Mouse (Mus musculus) CH12.LX (cell line): ENCODE results near the gene Pnp2. TPM values are rescaled to one million over a fixed set of nuclear protein-coding genes. Genes with fewer than 3 reads are reported as not detected.

Source experiments
- DNase-seq: peaks from one replicate; pipeline ENCODE4 v3.0.0-alpha.2; 2013; ENCODE audit errors: extremely low read depth
- H3K27ac ChIP-seq: 2 replicates; pipeline ENCODE4 v1.5.1; 2012; ENCODE audit warnings: low read depth, mild to moderate bottlenecking, control low read depth, moderate library complexity; ENCODE audit not compliant: insufficient read depth
- H3K27me3 ChIP-seq: replicated peaks from 2 replicates; pipeline ENCODE3; 2012; ENCODE audit warnings: inconsistent platforms
- H3K36me3 ChIP-seq, 2 experiments: replicated peaks in 1 of 2; 2 replicates each; pipeline versions ENCODE3 to v1.6.1; 2012; ENCODE audit warnings: inconsistent platforms in 1 of 2, low read length in 1 of 2, mild to moderate bottlenecking in 1 of 2, mixed read lengths in 1 of 2, moderate library complexity in 1 of 2; ENCODE audit not compliant: control insufficient read depth in 1 of 2, insufficient read depth in 1 of 2
- H3K4me1 ChIP-seq, 2 experiments: 2 replicates each; pipeline ENCODE4 v1.6.1; 2012; ENCODE audit warnings: inconsistent platforms in 1 of 2, moderate library complexity in 1 of 2; ENCODE audit not compliant: insufficient read depth in 2 of 2, control insufficient read depth in 1 of 2
- H3K4me2 ChIP-seq: 2 replicates; pipeline ENCODE4 v1.6.1; 2012; ENCODE audit warnings: low read depth, mild to moderate bottlenecking, control low read depth; ENCODE audit not compliant: poor library complexity, insufficient read depth, severe bottlenecking
- H3K4me3 ChIP-seq, 3 experiments: fragments of 150-350 bp in 1 of 3; sonication (generic) in 1 of 3; replicated peaks in 1 of 3; 2 replicates each; pipeline versions ENCODE3 to v1.5.1; 2011 to 2012; ENCODE audit warnings: low read depth in 2 of 3, low read length in 2 of 3, mild to moderate bottlenecking in 2 of 3, moderate library complexity in 2 of 3, control low read depth in 1 of 3, improper control_type of control experiment in 1 of 3, inconsistent platforms in 1 of 3, mixed read lengths in 1 of 3; ENCODE audit not compliant: poor library complexity in 1 of 3
- H3K79me2 ChIP-seq: replicated peaks from 2 replicates; pipeline ENCODE4 v1.6.1; 2012; ENCODE audit warnings: mild to moderate bottlenecking, moderate library complexity; ENCODE audit not compliant: control insufficient read depth, poor library complexity, insufficient read depth, severe bottlenecking; ENCODE audit errors: extremely low read depth
- H3K9ac ChIP-seq: 2 replicates; pipeline ENCODE4 v1.6.1; 2012; ENCODE audit warnings: low read depth, mild to moderate bottlenecking, control low read depth, moderate library complexity; ENCODE audit not compliant: insufficient read depth
- H3K9me3 ChIP-seq: replicated peaks from 2 replicates; pipeline ENCODE3; 2012; ENCODE audit warnings: low read length, inconsistent platforms, mixed read lengths
- BHLHE40 ChIP-seq: IDR thresholded peaks from 2 replicates; pipeline ENCODE4 v1.6.1; 2011; ENCODE audit warnings: mild to moderate bottlenecking, low read depth, low read length, improper control_type of control experiment
- EP300 ChIP-seq: IDR thresholded peaks from 2 replicates; pipeline ENCODE4 v1.6.1; 2011; ENCODE audit warnings: low read length, improper control_type of control experiment
- ETS1 ChIP-seq: conservative IDR thresholded peaks from 2 replicates; pipeline ENCODE4 v1.6.1; 2012; ENCODE audit warnings: low read depth, mild to moderate bottlenecking, inconsistent platforms, low read length, improper control_type of control experiment, moderate library complexity
- GABPA ChIP-seq: IDR thresholded peaks from 2 replicates; pipeline ENCODE4 v1.6.1; 2012; ENCODE audit warnings: low read depth, low read length, improper control_type of control experiment, inconsistent platforms; ENCODE audit not compliant: insufficient replicate concordance
- MAX ChIP-seq: IDR thresholded peaks from 2 replicates; pipeline ENCODE4 v1.6.1; 2011; ENCODE audit warnings: low read length, improper control_type of control experiment
- MAZ ChIP-seq: IDR thresholded peaks from 2 replicates; pipeline ENCODE4 v1.6.1; 2012; ENCODE audit warnings: low read depth, mild to moderate bottlenecking, inconsistent platforms, low read length, improper control_type of control experiment, moderate library complexity
- MEF2A ChIP-seq: IDR thresholded peaks from 2 replicates; pipeline ENCODE4 v1.6.1; 2014; ENCODE audit warnings: low read depth, mild to moderate bottlenecking, inconsistent platforms, low read length, improper control_type of control experiment, borderline replicate concordance
- PAX5 ChIP-seq: IDR thresholded peaks from 2 replicates; pipeline ENCODE4 v1.6.1; 2012; ENCODE audit warnings: low read length, inconsistent platforms, mixed read lengths
- RAD21 ChIP-seq: IDR thresholded peaks from 2 replicates; pipeline ENCODE4 v1.6.1; 2011; ENCODE audit warnings: low read depth, mild to moderate bottlenecking, low read length, improper control_type of control experiment, moderate library complexity
- RCOR1 ChIP-seq: conservative IDR thresholded peaks from 2 replicates; pipeline ENCODE4 v1.6.1; 2012; ENCODE audit warnings: low read depth, mild to moderate bottlenecking, inconsistent platforms, low read length, improper control_type of control experiment
- SIN3A ChIP-seq: IDR thresholded peaks from 2 replicates; pipeline ENCODE4 v1.6.1; 2012; ENCODE audit warnings: low read length, improper control_type of control experiment, inconsistent platforms
- TBP ChIP-seq: conservative IDR thresholded peaks from 2 replicates; pipeline ENCODE4 v1.6.1; 2011; ENCODE audit warnings: low read depth, low read length, improper control_type of control experiment
- TCF12 ChIP-seq: IDR thresholded peaks from 2 replicates; pipeline ENCODE4 v1.6.1; 2014; ENCODE audit warnings: low read depth, mild to moderate bottlenecking, inconsistent platforms, low read length, improper control_type of control experiment
- UBTF ChIP-seq: IDR thresholded peaks from 2 replicates; pipeline ENCODE4 v1.6.1; 2012; ENCODE audit warnings: low read depth, mild to moderate bottlenecking, inconsistent platforms, low read length, improper control_type of control experiment, moderate library complexity
- USF1 ChIP-seq: IDR thresholded peaks from 2 replicates; pipeline ENCODE4 v1.6.1; 2014; ENCODE audit warnings: low read depth, mild to moderate bottlenecking, inconsistent platforms, low read length, improper control_type of control experiment
- ZKSCAN1 ChIP-seq: IDR thresholded peaks from 2 replicates; pipeline ENCODE4 v1.6.1; 2012; ENCODE audit warnings: low read depth, inconsistent platforms, low read length, improper control_type of control experiment, borderline replicate concordance
- dilution Hi-C: fragments of 300-500 bp; cut with MboI; formaldehyde crosslinking; loops from 2 replicates; pipeline ENCODE4 v1.14.3; 2020; ENCODE audit warnings: low sequenced_read_pairs; ENCODE audit not compliant: extremely low pct_unique_long_range_greater_than_20kb, extremely low pct_ligation_motif_present
- in situ Hi-C: fragments of 300-500 bp; cut with MboI; formaldehyde crosslinking; loops from 3 replicates; pipeline ENCODE4 v1.14.3; 2019; ENCODE audit warnings: low sequenced_read_pairs, low pct_ligation_motif_present, low pct_unique_long_range_greater_than_20kb, mixed read lengths
- polyA plus RNA-seq: library from polyadenylated mRNA; unstranded; fragments of >175 nt; gene quantifications from 2 replicates; pipeline ENCODE4 v1.2.1, GENCODE M21; 2012; ENCODE audit warnings: low read depth; ENCODE audit not compliant: insufficient read length
- total RNA-seq, 2 experiments: library from RNA; depleted of rRNA; stranded (reverse); fragments of 300-350 nt in 1 of 2; fragments of >200 nt in 1 of 2; gene quantifications; 2 replicates each; pipeline ENCODE4 v1.2.3; 2012 to 2014

Gene Pnp2
- total and polyA plus RNA-seq, 3 experiments = 0.21 TPM; not detected in 2

GRCm38 (mm10) chr14:50981207-50981606 is 25.4 kb downstream of the Pnp2 start:
- H3K4me1 ChIP-seq = peaks cover 0 to 26% of the 10 kb centered on the region in 2 experiments; a peak in 2 of 4 replicates
- H3K27me3 ChIP-seq = no peaks in the 10 kb centered on the region
- no peaks in the 10 kb centered on the region for H3K36me3 ChIP-seq
- TF ChIP-seq UBTF (no peak), EP300 (no peak), USF1 (no peak), ETS1 (no peak)
- in situ Hi-C loops (no loop called here), dilution Hi-C loops (no loop called here)
- no peak overlapping the region for H3K4me3 ChIP-seq
- H3K79me2 ChIP-seq = no peaks in the 10 kb centered on the region
- H3K9ac ChIP-seq = no peak overlapping the region
- no peak overlapping the region for H3K27ac ChIP-seq
- H3K9me3 ChIP-seq = peaks cover 5% of the 10 kb centered on the region
- DNase-seq = peak; percentile 34
- no peak overlapping the region for H3K4me2 ChIP-seq

GRCm38 (mm10) chr14:50981837-50982236 is 26.0 kb downstream of the Pnp2 start:
- Histone ChIP-seq H3K27ac (no peak overlapping the region), H3K79me2 (no peaks in the 10 kb centered on the region), H3K4me1 (peaks cover 0 to 19% of the 10 kb centered on the region in 2 experiments; a peak in 2 of 4 replicates), H3K27me3 (no peaks in the 10 kb centered on the region), H3K9me3 (peaks cover 5% of the 10 kb centered on the region), H3K9ac (no peak overlapping the region), H3K4me2 (no peak overlapping the region), H3K36me3 (no peaks in the 10 kb centered on the region), H3K4me3 (no peak overlapping the region)
- TF ChIP-seq GABPA = no peak
- TF ChIP-seq ETS1 = no peak
- no peak for TF ChIP-seq MAX
- TF ChIP-seq USF1 = no peak
- TF ChIP-seq RAD21 = no peak
- no peak for TF ChIP-seq PAX5
- TF ChIP-seq SIN3A = no peak
- TF ChIP-seq MAZ = no peak
- TF ChIP-seq MEF2A = no peak
- no peak for TF ChIP-seq TCF12
- no peak for TF ChIP-seq TBP
- no peak for TF ChIP-seq BHLHE40
- TF ChIP-seq ZKSCAN1 = no peak
- TF ChIP-seq RCOR1 = no peak
- TF ChIP-seq UBTF = no peak
- in situ Hi-C loops = no loop called here
- dilution Hi-C loops = no loop called here
- peak; percentile 35 for DNase-seq
